Mouse (Mus musculus): Measurements from ENCODE around the gene Mdga1.

DNA sequence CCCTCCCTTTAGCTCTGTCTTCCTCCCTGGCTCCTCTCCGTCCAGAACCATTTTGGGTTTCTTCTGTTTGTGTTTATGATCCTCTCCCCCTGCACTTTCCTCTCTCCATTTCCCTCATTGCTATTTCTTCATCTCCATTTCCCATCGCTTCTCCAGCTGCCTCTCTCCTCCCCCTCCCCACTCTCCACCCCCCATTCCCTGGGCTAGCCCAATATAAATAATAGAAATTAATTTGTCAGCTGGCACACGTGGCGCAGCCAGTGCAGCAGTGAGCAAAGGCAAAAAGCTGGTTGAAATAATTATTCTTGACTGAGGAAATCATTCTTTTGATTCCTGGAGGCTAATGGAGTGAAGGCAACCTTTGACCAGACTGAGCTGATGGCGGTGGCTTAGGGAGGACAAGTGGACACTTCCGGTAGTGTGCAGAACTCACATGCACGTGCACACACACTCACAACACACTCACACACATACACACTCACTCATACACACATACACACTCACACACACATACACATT is at the start of gene Mdga1:
- TF ChIP-seq CTCF (IDR thresholded peaks at IDR 0.05; ENCODE audit: low read depth) (no peak), EP300 (IDR thresholded peaks at IDR 0.05; ENCODE audit: low read depth) (no peak)
